Mouse (Mus musculus): ENCODE results near the gene Nelfb.
"Not testable (repeated sequence)": the region's sequence is repeated elsewhere in the genome, so short reads cannot be mapped to it uniquely, and the experiment has no call there.

GRCm38 (mm10) chr2:25256443-25257109, 45.3 kb upstream of the Nelfb start:
- TF ChIP-seq CTCF (conservative IDR thresholded peaks at IDR 0.05; ENCODE audit: insufficient read depth, insufficient read length, low read depth, low read length), result peak; percentile 39; the same call in 1 of the 2 replicates
- not testable (repeated sequence) for TF ChIP-seq POLR2A (IDR thresholded peaks at IDR 0.05; ENCODE audit: low read depth, low read length)

Data from kidney, adult 2 months (tissue).